Mouse (Mus musculus): ENCODE data around the gene Tmod2.
"Not testable (repeated sequence)": the region's sequence is repeated elsewhere in the genome, so short reads cannot be mapped to it uniquely, and the experiment has no call there.

The Tmod2 gene

DNA sequence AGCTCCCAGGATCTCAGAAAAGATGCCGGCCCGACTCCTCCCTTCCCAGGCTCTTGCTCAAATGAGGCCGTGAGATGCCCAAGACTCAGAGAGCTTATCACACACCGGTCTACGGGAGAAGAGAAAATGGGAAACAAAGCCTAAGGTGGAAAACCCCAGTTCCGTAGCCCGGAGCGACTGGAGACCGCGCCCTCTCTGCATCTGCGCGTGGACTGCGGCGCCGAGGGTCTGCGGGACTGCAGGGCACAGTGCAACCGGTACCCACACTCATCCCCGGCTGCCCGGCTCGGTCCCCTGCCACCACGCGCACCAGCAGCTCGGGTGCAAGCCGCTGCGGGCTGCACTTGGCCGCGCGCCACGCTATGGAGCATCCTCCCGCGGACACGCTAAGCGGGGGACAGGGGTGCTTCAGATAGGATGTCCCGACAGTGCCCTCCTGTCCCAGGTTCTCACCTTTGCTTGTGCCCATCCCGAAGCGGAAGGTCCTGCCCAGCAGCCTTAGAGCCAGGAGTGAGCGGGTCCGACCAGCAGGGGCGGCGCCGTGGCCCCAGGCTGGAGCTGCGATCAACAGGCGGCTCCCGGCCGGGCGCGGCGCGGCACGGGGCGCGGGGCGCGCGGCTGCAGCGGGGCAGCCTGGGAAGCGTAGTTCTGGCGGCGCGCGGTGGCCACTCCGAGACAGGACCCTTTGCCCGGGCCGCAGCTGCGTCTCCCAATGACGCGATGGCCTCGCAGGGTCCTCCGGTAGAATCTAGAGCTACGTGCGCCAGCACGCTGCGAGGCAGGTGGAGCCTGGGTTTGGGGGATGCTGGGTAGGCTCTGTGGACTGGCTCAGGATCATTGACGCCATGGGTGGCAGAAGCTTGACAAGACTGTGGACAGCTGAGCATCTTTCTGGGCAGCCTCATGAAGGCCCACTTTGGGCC is at the start of gene Tmod2:
Tmod2 (minus strand) TSS at position 755 of the 923 bp plus-strand sequence.
- DNase-seq, result peak; percentile 73

DNA sequence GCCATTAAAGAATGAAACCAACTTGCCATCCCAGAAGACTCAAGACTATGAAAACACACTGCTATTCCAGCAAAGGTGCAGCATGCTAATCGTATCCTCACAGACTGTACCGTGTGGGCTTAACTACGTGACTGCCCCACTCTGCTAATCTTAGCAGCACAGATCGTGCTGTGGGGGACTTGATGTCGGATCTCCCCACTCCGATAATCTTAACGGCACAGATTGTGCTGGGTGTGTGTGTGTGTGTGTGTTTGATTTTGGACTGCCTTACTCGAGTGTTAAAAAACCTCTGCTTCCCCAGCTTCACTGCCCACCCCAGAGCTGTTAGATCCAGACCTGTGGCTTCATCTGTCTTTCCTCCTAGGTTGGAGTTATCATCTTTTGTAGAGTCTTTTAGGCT is 49.8 kb upstream of the Tmod2 start:
- DNase-seq, result no peak

DNA sequence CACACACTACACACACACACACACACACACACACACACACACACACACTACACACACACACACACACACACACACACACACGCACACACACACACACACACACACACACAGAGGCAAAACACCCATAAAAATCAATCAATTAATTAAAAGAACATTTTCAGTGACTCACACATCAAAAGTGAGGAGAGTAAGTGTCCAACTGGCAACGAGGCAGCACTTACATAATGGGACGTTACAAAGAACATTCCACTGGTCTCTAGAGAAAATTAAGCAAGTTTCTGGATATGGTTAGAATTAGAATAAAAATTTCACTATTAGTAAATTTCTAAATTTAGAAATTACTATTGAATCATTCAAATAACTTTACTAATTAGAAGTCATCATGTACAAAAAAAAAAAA is 45.3 kb upstream of the Tmod2 start:
- DNase-seq, result not testable (repeated sequence)

DNA sequence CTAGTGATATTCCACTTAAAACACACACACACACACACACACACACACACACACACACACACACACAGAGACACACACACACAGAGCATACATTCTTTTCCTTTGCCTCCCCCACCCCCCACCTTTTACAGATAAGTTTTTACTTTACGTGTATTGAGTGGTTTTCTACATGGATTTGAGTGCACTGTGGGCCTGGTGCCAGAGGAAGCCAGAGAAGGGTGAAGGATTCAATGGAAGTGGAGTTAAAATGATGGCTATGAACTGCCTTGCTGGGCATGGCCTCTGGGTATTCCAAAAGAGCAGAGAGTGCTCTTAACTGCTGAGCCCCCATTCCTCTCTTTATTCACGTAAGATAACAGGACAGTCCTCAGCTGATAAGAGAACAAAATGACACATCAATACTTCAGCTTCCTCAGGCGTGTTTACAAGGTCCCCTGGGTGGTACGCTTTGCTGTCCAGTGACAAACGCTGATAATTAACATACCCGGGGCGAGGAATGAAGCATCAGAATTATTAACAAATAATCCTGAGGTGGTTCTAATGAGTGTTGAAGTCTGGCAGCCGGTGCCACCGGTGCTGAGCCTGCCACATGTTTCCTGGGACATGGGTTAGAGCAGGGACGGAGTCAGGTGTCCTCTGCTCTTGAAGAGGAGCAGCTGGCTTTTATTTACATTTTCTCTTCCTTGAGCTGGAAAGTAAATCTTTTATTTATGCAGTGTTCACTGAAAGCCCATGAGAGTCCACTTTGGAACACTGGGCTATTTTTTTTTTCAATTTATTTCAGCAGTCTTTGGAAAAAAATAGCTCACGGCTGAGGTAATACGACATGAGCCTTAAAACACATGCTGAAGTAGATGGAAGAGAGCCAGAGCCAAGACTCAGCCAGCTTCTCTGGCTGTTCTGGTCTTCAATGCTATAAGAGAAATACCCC is 43.1 kb upstream of the Tmod2 start:
- no peak for DNase-seq

DNA sequence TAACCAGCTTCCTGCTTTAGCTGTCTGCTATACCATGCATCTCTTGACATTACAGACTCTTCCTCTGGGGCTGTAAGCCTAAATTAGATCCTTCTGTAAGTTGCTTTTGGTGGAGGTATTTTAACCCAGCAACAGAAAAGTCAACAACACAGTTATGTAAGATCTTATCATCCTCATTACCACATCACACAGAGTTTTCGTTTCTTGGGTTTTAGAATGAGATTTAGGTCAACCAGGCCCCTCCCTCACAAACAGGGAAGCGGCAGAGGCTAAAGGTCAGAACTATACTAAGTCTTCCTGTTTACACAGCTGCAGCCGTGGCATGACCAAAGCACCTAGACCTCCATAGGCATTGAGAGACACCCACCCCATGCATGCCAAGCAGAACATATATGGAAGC is 34.3 kb upstream of the Tmod2 start:
- no peak for DNase-seq

DNA sequence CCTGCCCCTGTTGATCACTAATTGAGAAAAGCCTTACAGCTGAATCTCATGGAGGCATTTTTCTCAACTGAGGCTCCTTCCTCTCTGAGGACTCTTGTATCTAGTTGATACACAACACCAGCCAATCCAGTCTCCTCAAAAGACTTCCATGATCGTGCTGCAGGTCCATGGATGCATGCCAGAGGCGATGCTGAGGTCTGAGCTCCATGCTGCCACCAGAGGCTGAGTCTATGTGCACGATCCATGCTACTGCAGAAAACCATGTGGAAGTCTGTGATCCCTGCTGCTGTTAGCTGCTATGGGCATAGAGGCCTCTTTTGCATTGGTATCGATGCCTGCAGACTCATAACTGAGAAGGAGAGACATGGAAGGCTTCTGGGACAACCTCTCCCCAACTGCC is 23.1 kb upstream of the Tmod2 start:
- DNase-seq, result no peak

DNA sequence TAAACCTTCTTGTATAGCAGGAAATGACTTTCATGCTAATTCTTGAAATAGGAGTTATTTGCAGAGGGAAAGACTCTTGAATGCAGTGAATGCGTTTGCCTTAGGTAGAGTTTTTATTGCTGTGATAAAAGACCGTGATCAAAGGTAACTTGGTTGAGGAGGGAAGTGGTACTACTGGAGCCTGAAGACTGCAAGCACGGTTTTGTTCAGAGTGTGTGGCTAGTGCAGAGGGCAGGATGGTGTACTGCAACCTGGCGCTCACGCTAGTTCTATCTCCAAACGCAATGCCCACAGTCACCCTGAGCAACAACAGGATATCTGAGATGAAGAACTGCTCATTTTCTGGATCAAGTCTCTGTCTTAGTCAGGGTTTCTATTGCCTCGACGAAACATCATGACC is 22.5 kb upstream of the Tmod2 start:
- no peak for DNase-seq

DNA sequence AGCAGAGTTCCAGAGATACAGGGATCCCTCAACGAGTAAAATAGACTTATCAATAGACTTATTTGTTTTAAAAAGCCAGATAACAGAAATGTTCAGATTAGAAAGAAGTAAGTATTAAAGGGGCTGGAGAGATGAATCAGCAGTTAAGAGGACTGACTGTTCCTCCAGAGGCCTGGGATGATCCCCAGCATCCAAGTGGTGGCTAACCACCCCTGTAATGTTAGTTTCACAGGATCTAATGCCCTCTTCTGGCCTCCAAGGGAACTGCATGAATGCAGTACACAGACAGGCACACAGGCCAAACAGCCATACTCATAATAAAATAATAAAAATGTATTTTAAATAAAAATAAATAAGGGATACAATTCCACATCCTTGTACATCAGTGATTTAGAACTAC is 21.8 kb upstream of the Tmod2 start:
- no peak for DNase-seq

DNA sequence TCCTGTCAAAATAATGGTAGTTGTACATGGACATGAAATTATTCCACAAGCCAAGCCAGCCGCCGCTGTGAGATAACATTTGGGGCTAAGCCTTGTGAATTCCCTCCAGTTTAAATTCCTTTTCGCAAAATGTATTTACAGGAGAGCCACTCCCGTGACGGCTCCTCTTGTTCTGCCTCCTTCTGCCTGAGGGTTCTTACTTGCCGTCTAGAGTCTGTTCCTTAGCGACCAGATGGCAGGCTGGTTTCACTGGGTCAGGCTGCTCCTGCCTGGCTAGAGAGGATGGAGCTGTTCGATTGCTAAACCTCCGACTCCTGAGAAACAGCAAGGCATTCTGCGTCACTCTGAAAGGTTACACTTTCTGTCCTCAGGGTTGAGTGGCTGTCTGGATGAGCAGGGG is 21.0 kb upstream of the Tmod2 start:
- no peak for DNase-seq

DNA sequence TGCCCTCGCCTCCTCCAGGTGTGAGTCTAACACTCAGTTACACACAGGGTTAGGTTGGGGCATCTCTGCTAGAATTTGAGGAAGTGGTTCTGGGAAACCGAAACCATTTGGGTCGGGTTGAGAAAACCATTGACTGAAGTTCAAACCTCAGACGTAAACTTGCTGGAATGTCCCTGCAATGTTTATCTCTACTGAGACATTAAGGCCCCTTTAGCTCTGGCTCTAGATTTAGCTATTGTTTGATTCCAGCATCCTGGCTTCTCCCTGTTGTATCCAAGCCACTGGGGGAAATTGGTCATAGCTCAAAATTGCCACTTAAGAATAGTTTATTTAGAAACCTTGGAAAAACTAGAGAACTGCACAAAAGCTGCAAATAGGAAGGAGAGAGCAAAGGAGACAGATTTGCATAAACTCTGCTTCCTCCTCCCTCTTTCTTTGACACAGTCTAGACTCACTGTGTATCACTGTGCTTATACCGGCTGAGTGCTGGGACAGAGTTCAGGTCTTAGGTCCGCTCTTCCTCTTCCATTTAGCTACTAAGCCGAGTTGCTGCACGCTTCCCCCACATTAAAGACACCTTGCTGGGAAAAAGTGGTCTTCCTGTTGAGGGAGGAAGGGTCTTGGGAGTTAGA is 19.8 kb upstream of the Tmod2 start:
- DNase-seq, result no peak

DNA sequence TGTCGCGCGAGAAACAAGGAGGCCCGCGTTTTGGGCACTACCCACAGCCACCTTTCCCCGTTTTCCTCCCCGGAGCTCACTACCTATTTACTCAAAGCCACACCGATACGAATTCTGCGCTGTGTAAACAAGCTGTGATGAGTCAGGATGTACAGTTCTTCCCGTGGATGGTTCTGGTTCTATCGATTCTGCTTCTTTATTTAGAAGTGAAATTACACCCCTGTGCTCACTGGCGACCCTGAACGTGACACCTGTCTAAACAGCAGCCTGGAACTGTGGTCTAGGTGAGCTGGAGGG is 15.1 kb upstream of the Tmod2 start:
- DNase-seq, result no peak

DNA sequence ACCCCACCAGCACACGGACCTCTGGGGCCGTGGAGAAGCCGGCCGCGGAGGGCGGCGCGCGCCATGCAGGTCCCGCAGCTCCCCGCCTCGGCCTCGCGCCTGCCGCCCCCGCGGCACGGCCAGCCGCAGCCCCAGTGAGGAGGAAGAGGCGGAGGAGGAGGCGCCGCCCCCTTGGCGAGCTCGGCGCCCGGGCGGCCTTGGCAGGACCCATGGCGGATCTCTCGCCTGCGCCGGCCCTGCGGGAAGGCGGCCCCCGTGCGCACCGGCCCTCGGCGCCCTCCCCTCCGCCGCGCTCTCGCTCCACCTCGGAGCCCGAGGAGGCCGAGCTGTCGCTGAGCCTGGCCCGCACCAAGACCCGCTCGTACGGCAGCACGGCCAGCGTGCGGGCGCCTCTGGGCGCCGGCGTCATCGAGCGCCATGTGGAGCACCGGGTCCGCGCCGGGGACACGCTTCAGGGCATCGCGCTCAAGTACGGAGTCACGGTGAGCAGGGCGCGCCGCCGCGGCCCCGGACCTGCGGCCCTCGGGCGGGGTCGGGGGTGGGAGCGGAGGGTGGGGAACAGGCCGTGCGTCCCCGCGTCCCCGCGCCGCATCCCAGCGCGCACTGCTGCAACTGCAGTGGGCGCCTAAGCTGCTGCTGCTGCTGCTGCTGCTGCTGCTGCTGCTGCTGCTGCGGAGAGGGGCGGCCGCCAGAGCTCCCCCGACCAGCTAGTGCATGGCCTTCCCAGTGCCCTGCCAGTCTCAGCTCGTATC is 14.6 kb upstream of the Tmod2 start, which contains the start of gene Lysmd2:
Lysmd2 (plus strand) TSS at position 186 of the 752 bp plus-strand sequence.
- DNase-seq, result peak; percentile 66

DNA sequence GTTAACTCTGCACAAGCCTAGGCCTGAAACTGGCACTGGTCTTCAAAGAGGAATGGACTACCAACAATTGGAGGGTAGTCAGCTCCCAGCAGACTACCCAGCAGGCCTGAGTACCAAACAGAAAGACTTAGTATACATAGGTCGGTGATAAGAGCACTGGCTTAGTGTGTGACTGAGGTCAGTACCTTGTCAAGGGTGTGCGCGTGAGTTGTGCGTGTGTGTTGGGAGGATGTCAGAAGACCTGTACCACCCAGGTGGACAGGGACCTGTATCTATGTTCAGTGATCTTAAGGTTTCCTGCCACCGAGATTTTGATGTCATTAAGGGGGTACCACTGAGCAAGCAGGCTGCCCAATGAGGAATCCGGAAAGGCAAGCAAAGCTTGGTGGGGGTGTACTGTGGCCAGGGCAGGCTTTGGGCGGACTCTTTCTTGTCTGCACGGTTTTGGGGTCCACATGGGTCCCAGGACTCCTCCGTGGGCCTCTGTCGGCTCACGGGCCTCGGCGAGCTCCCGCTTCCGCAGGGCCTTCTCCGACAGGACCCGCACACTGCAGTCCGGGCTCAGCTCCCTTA is 13.9 kb upstream of the Tmod2 start:
- no peak for DNase-seq

DNA sequence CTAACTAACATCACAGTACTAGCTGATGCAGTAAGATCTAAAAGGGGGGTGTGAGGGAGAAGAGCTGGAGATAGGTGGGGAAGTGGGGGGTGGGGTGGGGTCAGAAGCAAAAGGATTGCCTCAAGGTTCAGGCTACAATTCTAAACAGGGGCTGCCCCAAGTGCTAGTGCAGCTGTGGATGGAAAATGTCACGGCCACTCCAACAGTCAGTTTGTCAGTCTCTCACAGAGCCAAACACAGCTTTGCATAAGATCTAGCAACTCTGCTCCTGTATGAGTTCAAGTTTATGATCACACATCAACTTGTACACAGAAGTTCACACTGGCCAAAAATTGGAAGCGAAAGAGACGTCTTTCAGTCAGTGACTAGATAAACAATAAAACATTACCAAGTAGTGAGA is 10.3 kb upstream of the Tmod2 start:
- no peak for DNase-seq

DNA sequence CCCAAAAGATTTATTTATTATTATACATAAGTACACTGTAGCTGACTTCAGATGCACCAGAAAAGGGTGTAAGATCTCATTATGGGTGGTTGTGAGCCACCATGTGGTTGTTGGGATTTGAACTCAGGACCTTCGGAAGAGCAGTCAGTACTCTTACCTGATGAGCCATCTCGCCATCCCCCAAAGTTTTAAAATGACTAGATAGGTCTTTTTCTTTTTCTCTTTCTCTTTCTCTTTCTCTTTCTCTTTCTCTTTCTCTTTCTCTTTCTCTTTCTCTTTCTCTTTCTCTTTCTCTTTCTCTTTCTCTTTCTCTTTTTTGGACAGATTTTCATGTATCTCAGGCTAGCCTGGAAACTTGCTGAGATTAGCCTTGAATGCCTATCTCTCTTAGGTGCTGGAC is 8.6 kb upstream of the Tmod2 start:
- DNase-seq, result not testable (repeated sequence)

DNA sequence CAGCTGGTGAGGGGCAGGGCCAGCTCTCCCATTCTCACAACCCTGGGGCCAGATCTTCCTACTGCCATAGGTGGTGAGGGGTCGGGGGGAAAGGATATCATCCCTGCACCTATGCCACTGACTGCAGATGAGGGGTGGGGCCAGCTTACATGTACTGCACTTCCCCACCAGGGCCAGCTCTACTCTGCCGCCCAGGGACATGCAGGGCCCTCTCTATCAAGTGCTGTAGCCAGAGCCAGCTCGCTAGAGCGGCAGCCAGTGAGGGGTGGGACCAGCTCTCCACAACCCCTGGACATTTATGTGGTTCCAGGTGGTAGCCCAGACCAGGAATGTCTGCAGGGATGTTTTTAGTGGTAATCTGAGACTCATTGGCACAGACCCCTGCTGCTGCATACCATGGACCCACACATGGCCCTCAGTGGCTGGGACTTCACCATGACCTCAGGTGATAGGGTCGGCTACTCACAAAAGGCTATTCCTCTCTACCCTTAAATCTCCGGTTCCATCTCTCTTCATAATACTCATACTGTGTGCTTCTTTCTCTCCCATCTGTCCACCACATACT is 7.8 kb upstream of the Tmod2 start:
- no peak for DNase-seq

DNA sequence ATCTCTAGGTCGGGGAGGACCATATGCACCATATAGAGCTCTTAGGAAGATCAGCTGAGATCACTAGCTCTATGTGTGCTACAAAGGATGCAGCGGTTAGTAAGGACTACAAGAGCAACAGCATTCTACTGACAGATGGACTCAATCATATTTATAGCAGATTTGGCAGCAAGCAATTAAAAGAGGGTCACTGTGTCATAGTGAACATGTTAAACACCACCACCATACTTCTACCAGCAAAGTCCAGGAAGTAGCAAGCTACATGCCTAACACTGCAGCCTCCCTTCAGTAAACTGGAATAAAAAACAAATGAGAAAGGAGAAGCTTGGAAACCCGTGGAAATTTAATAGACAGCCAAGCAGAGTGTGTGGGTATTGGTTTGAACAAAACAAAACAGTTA is 5.4 kb upstream of the Tmod2 start:
- DNase-seq, result no peak

DNA sequence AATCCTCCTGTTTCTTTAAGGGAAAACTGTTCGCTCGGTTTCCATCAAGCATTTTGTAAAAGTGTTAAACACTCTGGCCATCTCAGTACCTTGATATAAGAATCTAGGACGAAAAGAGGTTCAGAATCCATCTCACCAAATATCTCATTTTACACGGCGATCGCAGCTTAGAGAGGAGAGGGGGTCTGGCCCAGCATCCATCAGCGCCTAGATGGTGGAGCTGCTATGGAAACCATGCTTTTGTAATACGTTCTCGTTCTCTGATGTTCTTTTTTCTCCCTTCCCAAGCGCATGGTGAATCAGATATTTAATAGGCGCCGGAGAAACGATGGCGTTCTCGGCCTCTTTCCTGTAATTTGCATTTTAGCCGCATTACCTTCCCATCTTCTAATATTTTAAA is 1.2 kb downstream of the Tmod2 start:
- no peak for DNase-seq

DNA sequence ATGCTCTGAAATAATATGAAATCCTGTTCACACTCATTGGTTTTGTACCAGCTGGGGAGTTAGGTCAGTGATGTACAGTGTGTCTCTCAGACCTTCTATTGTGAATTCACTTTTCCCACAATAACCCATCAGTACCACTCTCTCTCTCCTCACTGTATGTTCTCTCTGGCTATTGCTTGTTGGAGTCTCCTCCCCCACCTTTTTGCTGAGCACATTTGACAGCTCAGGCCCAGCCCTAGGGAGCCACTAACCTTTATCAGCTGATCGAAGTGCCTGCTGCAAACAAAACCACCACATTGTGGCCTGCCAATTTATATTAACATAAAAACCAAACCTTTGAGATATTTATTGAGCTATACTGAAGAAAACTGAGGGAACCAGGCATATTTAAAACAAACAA is 1.6 kb downstream of the Tmod2 start:
- DNase-seq, result no peak

DNA sequence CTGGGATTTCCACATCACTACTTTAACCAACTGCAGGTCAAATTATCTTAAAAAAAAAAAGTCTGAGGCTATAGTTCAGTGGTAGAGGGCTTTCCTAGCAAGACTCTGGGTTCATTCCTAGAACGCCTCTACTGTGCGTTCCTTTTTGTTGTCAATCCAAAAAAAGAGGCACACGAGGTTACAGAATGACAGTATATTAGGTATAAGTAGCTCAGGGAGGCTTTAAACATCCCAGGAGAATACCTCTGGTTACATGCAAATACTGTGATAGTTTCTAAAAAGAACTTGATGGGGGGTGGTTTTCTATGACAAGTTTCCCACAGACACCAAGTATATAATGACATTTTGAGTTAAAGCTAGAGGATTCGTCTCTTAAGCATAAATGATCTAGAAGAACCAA is 3.6 kb downstream of the Tmod2 start:
- no peak for DNase-seq

DNA sequence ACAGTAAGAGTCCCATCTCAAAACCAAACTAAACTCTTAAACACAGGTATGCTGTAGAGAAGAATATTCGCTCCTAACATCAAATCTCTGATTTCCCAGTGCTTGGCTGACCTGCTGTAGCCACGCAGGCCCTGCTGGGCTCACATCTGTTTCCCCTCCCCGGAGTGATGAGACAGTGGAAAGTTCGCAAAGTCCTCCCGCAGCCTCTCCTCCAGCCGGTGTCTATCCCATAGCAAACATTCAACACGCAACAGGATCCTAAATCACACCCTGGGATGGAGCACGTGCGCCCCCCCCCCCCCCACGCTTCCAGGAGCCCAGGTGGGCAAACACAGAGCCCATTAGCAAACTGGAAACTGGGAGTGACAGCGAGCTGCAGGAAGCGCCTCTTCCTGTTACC is 9.6 kb downstream of the Tmod2 start:
- no peak for DNase-seq

All from right cerebral cortex, postnatal 4 days (tissue).